Mouse (Mus musculus) small intestine, adult 2 months (tissue): ENCODE data around the gene Grk3.

Experiments used
- CTCF ChIP-seq: fragments of 200-500 bp; IDR thresholded peaks from 2 replicates; pipeline ENCODE4 v1.5.1; 2012; ENCODE audit warnings: low read depth, mild to moderate bottlenecking, control low read depth, inconsistent platforms, low read length, moderate library complexity, mixed read lengths; ENCODE audit not compliant: insufficient replicate concordance, insufficient read length; ENCODE audit errors: extremely low read depth
- POLR2A ChIP-seq: fragments of 200-500 bp; IDR thresholded peaks from 2 replicates; pipeline ENCODE4 v1.6.1; 2012; ENCODE audit warnings: low read depth, mild to moderate bottlenecking, control low read depth, inconsistent platforms, low read length, moderate library complexity

GRCm38 (mm10) chr5:112925422-112925821, 90.2 kb downstream of the Grk3 start:
- TF ChIP-seq CTCF (no peak), POLR2A (no peak)
